Mouse (Mus musculus) gonadal fat pad, adult 2 months (tissue): ENCODE results near the gene Gm5726. TPM values are rescaled to one million over a fixed set of nuclear protein-coding genes. Genes with fewer than 3 reads are reported as not detected.
"Not testable (repeated sequence)": the region's sequence is repeated elsewhere in the genome, so short reads cannot be mapped to it uniquely, and the experiment has no call there.

Experiments used
- DNase-seq: peaks from one replicate; pipeline ENCODE4 v3.0.0-alpha.2; 2012; ENCODE audit warnings: low read depth
- polyA plus RNA-seq: library from polyadenylated mRNA; depleted of rRNA; stranded (reverse); fragments of >200 nt; gene quantifications from 2 replicates; pipeline ENCODE4 v1.2.3, GENCODE M21; 2012; rRNA removed

Gm5726 gene
- not detected in 2 replicates for polyA plus RNA-seq

DNA sequence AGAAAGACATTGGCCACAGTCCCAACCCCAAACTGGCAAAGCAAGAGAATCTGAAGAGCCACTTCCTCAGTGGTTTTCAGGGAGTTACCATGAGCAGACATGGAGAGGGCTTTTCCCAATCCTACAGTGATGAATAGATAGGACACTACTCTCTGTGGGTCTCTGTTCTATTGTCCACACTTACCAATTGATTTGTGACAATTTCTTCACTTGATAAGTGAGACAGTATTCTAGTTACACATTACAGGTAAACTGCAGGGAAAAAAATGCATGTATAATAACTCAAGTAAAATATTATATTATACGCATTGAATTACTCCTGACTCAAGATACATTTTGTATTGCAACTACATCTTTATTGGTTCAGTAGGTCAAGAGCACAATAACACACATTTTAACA lies at the start of gene Gm5726:
Gene Gm5726, minus strand, starts transcription at position 101 of the 400 bp plus-strand sequence.
- not testable (repeated sequence) for DNase-seq

DNA sequence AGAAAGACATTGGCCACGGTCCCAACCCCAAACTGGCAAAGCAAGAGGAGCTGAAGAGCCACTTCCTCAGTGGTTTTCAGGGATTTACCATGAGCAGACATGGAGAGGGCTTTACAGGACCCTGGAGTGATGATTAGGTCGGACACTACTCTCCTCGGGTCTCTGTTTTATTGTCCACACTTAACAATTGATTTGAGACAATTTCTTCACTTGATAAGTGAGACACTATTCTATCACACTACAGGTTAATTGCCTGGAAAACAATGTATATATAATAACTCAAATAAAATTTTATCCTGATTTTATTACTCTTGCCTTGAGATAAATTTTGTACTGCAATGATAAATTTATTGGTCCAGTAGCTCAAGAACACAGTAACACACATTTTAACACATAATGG lies 30.6 kb upstream of the Gm5726 start, which contains the start of gene Gm4141:
Gene Gm4141, minus strand, starts transcription at position 101 of the 400 bp plus-strand sequence.
- DNase-seq, result not testable (repeated sequence)

DNA sequence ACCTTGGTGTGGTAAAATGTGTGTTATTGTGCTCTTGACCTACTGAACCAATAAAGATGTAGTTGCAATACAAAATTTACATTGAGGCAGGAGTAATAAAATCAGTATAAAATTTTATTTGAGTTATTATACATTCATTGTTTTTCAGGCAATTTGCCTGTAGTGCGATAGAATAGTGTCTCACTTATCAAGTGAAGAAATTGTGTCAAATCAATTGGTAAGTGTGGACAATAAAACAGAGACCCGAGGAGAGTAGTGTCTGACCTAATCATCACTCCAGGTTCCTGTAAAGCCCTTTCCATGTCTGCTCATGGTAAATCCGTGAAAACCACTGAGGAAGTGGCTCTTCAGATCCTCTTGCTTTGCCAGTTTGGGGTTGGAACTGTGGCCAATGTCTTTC lies 12.0 kb downstream of the Gm5726 start, which contains the start of gene Vmn1r104:
Gene Vmn1r104, plus strand, starts transcription at position 301 of the 400 bp plus-strand sequence.
- not testable (repeated sequence) for DNase-seq

GRCm38 (mm10) chr7:20510434-20510833 lies 35.1 kb downstream of the Gm5726 start, which contains the start of gene Vmn1r103:
Gene Vmn1r103 (minus strand): TSS chr7:20510534.
- not testable (repeated sequence) for DNase-seq

Other genes starting within 250 kb of the Gm5726 start
- gene Gm4133, start 211.7 kb downstream of the Gm5726 start, polyA plus RNA-seq, result not detected in 2 replicates
- gene Gm5728, start 170.3 kb downstream of the Gm5726 start, polyA plus RNA-seq, result not detected in 2 replicates
- not detected in 2 replicates for gene Vmn1r100, start 127.8 kb downstream of the Gm5726 start, polyA plus RNA-seq
- not detected in 2 replicates for gene Vmn1r101, start 103.2 kb downstream of the Gm5726 start, polyA plus RNA-seq
- not detected in 2 replicates for gene Gm10670, start 70.8 kb downstream of the Gm5726 start, polyA plus RNA-seq
- not detected in 2 replicates for gene Vmn1r103, start 35.2 kb downstream of the Gm5726 start, polyA plus RNA-seq
- not detected in 2 replicates for gene Vmn1r104, start 11.9 kb downstream of the Gm5726 start, polyA plus RNA-seq
- not detected in 2 replicates for gene Gm4141, start 30.5 kb upstream of the Gm5726 start, polyA plus RNA-seq
- not detected in 2 replicates for gene Gm4513, start 53.3 kb upstream of the Gm5726 start, polyA plus RNA-seq
- not detected in 2 replicates for gene Vmn1r107, start 123.2 kb upstream of the Gm5726 start, polyA plus RNA-seq
- gene Vmn1r111, start 157.5 kb upstream of the Gm5726 start, polyA plus RNA-seq, result not detected in 2 replicates
- not detected in 2 replicates for gene Gm10668, start 184.9 kb upstream of the Gm5726 start, polyA plus RNA-seq
- gene Vmn1r112, start 225.4 kb upstream of the Gm5726 start, polyA plus RNA-seq, result not detected in 2 replicates
- not detected in 2 replicates for gene Vmn1r113, start 241.5 kb upstream of the Gm5726 start, polyA plus RNA-seq